Mouse (Mus musculus) E14TG2a.4 (cell line): ENCODE results near the gene Fbxl2.

Experiments used
- H3K27me3 ChIP-seq: 2 replicates; pipeline ENCODE4 v1.6.1; 2014; ENCODE audit warnings: low read length, control low read depth; ENCODE audit not compliant: insufficient read depth
- H3K36me3 ChIP-seq: 2 replicates; pipeline ENCODE4 v1.6.1; 2014; ENCODE audit warnings: low read length, control low read depth; ENCODE audit not compliant: insufficient read depth
- H3K4me1 ChIP-seq: replicated peaks from 2 replicates; pipeline ENCODE4 v1.6.1; 2014; ENCODE audit warnings: low read depth, low read length, control low read depth
- H3K4me3 ChIP-seq: replicated peaks from 2 replicates; pipeline ENCODE4 v1.5.1; 2014; ENCODE audit warnings: mild to moderate bottlenecking, low read length
- H3K9me3 ChIP-seq: 2 replicates; pipeline ENCODE4 v1.6.1; 2014; ENCODE audit warnings: low read length, control low read depth
- CTCF ChIP-seq: conservative IDR thresholded peaks from 2 replicates; pipeline ENCODE4 v1.5.1; 2014; ENCODE audit warnings: low read length
- NANOG ChIP-seq: IDR thresholded peaks from 2 replicates; pipeline ENCODE4 v1.6.1; 2014; ENCODE audit warnings: borderline replicate concordance, low read length, mixed read lengths
- POU5F1 ChIP-seq: IDR thresholded peaks from 2 replicates; pipeline ENCODE4 v1.6.1; 2014; ENCODE audit warnings: low read length, borderline replicate concordance

Fbxl2 gene

GRCm38 (mm10) chr9:113975442-113975841 is 70.5 kb downstream of the Fbxl2 start:
- TF ChIP-seq POU5F1, result no peak
- no peak for TF ChIP-seq CTCF
- TF ChIP-seq NANOG, result no peak
- peaks cover 99% of the 10 kb centered on the region for H3K36me3 ChIP-seq
- no peaks in the 10 kb centered on the region for H3K27me3 ChIP-seq
- no peak overlapping the region for H3K4me3 ChIP-seq
- no peaks in the 10 kb centered on the region for H3K9me3 ChIP-seq
- H3K4me1 ChIP-seq, result peaks cover 15% of the 10 kb centered on the region

- Histone ChIP-seq H3K4me3 (no peak overlapping the region), H3K27me3 (no peaks in the 10 kb centered on the region), H3K9me3 (no peaks in the 10 kb centered on the region), H3K36me3 (peaks cover 99% of the 10 kb centered on the region), H3K4me1 (peaks cover 20% of the 10 kb centered on the region)
- TF ChIP-seq POU5F1, result no peak
- TF ChIP-seq NANOG, result no peak
- TF ChIP-seq CTCF, result no peak
These were observed 71.0 kb downstream of the Fbxl2 start for GRCm38 (mm10) chr9:113974945-113975344.

- peaks cover 99% of the 10 kb centered on the region for H3K36me3 ChIP-seq
- H3K4me1 ChIP-seq, result peaks cover 29% of the 10 kb centered on the region
- no peaks in the 10 kb centered on the region for H3K27me3 ChIP-seq
- H3K4me3 ChIP-seq, result no peak overlapping the region
- no peak for TF ChIP-seq POU5F1
- no peak for TF ChIP-seq CTCF
- no peak for TF ChIP-seq NANOG
- no peaks in the 10 kb centered on the region for H3K9me3 ChIP-seq
These were observed 72.1 kb downstream of the Fbxl2 start for GRCm38 (mm10) chr9:113973857-113974256.

- Histone ChIP-seq H3K36me3 (peaks cover 99% of the 10 kb centered on the region), H3K4me1 (peaks cover 29% of the 10 kb centered on the region), H3K27me3 (no peaks in the 10 kb centered on the region), H3K4me3 (no peak overlapping the region), H3K9me3 (no peaks in the 10 kb centered on the region)
- no peak for TF ChIP-seq POU5F1
These were observed 74.4 kb downstream of the Fbxl2 start for GRCm38 (mm10) chr9:113971615-113972014.

- TF ChIP-seq NANOG (no peak), CTCF (no peak), POU5F1 (no peak)
These were observed 76.0 kb downstream of the Fbxl2 start for GRCm38 (mm10) chr9:113970041-113970440.

DNA sequence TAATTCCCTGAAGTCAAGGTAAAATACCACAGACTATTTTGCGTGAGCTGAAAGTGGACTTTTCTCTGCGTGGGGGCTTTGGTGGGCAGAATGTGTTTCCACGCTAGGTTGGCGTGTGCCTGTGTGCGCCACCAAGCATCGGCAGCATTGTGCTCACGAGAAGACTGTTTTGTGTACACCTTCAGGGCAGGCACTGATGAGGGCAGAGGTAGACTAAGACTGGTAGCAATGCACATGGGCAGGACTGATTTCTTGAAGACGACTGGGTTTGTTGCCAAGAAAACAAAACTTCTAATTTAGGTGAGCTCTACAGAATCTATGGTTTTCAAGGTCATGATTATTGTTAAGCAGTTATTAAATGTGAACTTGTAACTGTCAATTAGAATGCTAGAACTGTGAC is 76.6 kb downstream of the Fbxl2 start:
- H3K27me3 ChIP-seq, result no peaks in the 10 kb centered on the region
- peaks cover 34% of the 10 kb centered on the region for H3K4me1 ChIP-seq
- H3K36me3 ChIP-seq, result peaks cover 99% of the 10 kb centered on the region
- no peak overlapping the region for H3K4me3 ChIP-seq
- no peak for TF ChIP-seq NANOG
- TF ChIP-seq POU5F1, result no peak
- no peak for TF ChIP-seq CTCF
- H3K9me3 ChIP-seq, result no peaks in the 10 kb centered on the region

More at GRCm38 (mm10) chr9:113970041-113970440, 76.0 kb downstream of the Fbxl2 start:
- H3K9me3 ChIP-seq, result no peaks in the 10 kb centered on the region
- no peak overlapping the region for H3K4me3 ChIP-seq
- peaks cover 34% of the 10 kb centered on the region for H3K4me1 ChIP-seq
- H3K27me3 ChIP-seq, result no peaks in the 10 kb centered on the region
- H3K36me3 ChIP-seq, result peaks cover 99% of the 10 kb centered on the region

- TF ChIP-seq POU5F1 (no peak), NANOG (no peak), CTCF (no peak)
- peaks cover 34% of the 10 kb centered on the region for H3K4me1 ChIP-seq
- H3K36me3 ChIP-seq, result peaks cover 99% of the 10 kb centered on the region
- no peaks in the 10 kb centered on the region for H3K9me3 ChIP-seq
- no peak overlapping the region for H3K4me3 ChIP-seq
- no peaks in the 10 kb centered on the region for H3K27me3 ChIP-seq
These were observed 77.0 kb downstream of the Fbxl2 start for GRCm38 (mm10) chr9:113968967-113969366.

GRCm38 (mm10) chr9:113966838-113967237 is 79.2 kb downstream of the Fbxl2 start:
- H3K27me3 ChIP-seq, result no peaks in the 10 kb centered on the region
- peaks cover 34% of the 10 kb centered on the region for H3K4me1 ChIP-seq
- H3K4me3 ChIP-seq, result no peak overlapping the region
- no peaks in the 10 kb centered on the region for H3K9me3 ChIP-seq
- H3K36me3 ChIP-seq, result peaks cover 100% of the 10 kb centered on the region
- TF ChIP-seq POU5F1 (no peak), CTCF (no peak), NANOG (no peak)

DNA sequence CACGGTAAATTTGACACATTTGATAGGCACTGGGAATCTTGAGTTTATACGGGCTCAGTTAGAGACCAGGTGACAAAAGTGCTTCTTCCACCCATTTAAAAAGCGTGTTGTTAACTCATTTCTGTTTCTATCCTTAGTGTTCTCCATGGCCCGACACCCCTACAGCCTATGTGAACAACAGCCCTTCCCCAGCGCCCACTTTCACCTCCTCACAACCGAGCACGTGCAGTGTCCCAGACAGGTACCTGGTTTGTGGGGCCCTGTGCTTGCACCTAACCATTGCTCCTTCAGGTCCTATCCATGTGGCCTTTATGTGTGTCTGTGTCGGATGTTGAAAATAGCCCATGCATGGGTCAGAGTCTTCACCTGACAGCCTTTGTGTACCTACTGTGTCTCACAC is 81.6 kb downstream of the Fbxl2 start:
- no peaks in the 10 kb centered on the region for H3K27me3 ChIP-seq
- H3K36me3 ChIP-seq, result peaks cover 100% of the 10 kb centered on the region
- H3K4me3 ChIP-seq, result no peak overlapping the region
- H3K4me1 ChIP-seq, result peaks cover 11% of the 10 kb centered on the region
- H3K9me3 ChIP-seq, result no peaks in the 10 kb centered on the region
- TF ChIP-seq NANOG (no peak), POU5F1 (no peak), CTCF (no peak)
